Mouse (Mus musculus): Measurements from ENCODE around the gene Galnt10. TPM values are rescaled to one million over a fixed set of nuclear protein-coding genes. Genes with fewer than 3 reads are reported as not detected.
A peak's percentile ranks its signal among the peaks of the same experiment; 100 is the strongest.

The Galnt10 gene
- polyA plus RNA-seq, 1 experiment from 2014 or later: 31.4 TPM

GRCm38 (mm10) chr11:57770776-57771175 lies 125.5 kb downstream of the Galnt10 start:
- Histone ChIP-seq H3K27me3 (peaks cover 11% of the 10 kb centered on the region; the same call in 1 of the 2 replicates), H3K9me3 (no peaks in the 10 kb centered on the region), H3K4me1 (replicated peaks) (peaks cover 26% of the 10 kb centered on the region), H3K9ac (replicated peaks) (no peak overlapping the region), H3K27ac (no peak overlapping the region), H3K36me3 (peaks cover 42% of the 10 kb centered on the region), H3K4me2 (no peak overlapping the region), H3K4me3 (replicated peaks) (no peak overlapping the region)
- ATAC-seq (ENCODE audit: insufficient number of reproducible peaks, insufficient read depth, low FRiP score, low TSS enrichment, low read depth): no peak
- 88% methylated on average over 5 of the region's 5 CpGs for WGBS

- Histone ChIP-seq H3K27ac (no peak overlapping the region), H3K4me2 (no peak overlapping the region), H3K27me3 (peaks cover 15% of the 10 kb centered on the region; the same call in 1 of the 2 replicates), H3K9ac (replicated peaks) (no peak overlapping the region), H3K4me3 (replicated peaks) (no peak overlapping the region), H3K9me3 (no peaks in the 10 kb centered on the region), H3K36me3 (peaks cover 35% of the 10 kb centered on the region), H3K4me1 (replicated peaks) (peaks cover 23% of the 10 kb centered on the region)
- WGBS: 94% methylated on average over 8 of the region's 8 CpGs
- ATAC-seq (ENCODE audit: insufficient number of reproducible peaks, insufficient read depth, low FRiP score, low TSS enrichment, low read depth): no peak
Observed at GRCm38 (mm10) chr11:57771676-57772075, 126.4 kb downstream of the Galnt10 start.

GRCm38 (mm10) chr11:57773479-57773878 lies 128.2 kb downstream of the Galnt10 start:
- 17% methylated on average over 13 of the region's 13 CpGs for WGBS
- Histone ChIP-seq H3K4me1 (replicated peaks) (peaks cover 20% of the 10 kb centered on the region), H3K9me3 (no peaks in the 10 kb centered on the region), H3K27me3 (peaks cover 22% of the 10 kb centered on the region; the same call in 1 of the 2 replicates), H3K36me3 (peaks cover 28% of the 10 kb centered on the region), H3K27ac (no peak overlapping the region), H3K9ac (replicated peaks) (no peak overlapping the region), H3K4me2 (no peak overlapping the region), H3K4me3 (replicated peaks) (no peak overlapping the region)
- no peak for ATAC-seq (ENCODE audit: insufficient number of reproducible peaks, insufficient read depth, low FRiP score, low TSS enrichment, low read depth)

- H3K36me3 ChIP-seq: peaks cover 28% of the 10 kb centered on the region
- H3K9ac ChIP-seq (replicated peaks): no peak overlapping the region; the same call in 1 of the 2 replicates
- WGBS: 10% methylated on average over 4 of the region's 4 CpGs
- 0 out of 2 replicates have a peak, but pooled peaks cover 22% of the 10 kb centered on the region for H3K27me3 ChIP-seq
- H3K9me3 ChIP-seq: no peaks in the 10 kb centered on the region
- H3K4me1 ChIP-seq (replicated peaks): peaks cover 25% of the 10 kb centered on the region
- no peak overlapping the region for H3K27ac ChIP-seq
- no peak overlapping the region for H3K4me2 ChIP-seq
- H3K4me3 ChIP-seq (replicated peaks): no peak overlapping the region
- ATAC-seq (ENCODE audit: insufficient number of reproducible peaks, insufficient read depth, low FRiP score, low TSS enrichment, low read depth): no peak
Observed at GRCm38 (mm10) chr11:57773936-57774335, 128.7 kb downstream of the Galnt10 start.

- H3K27ac ChIP-seq: no peak overlapping the region
Observed at GRCm38 (mm10) chr11:57775868-57776267, 130.6 kb downstream of the Galnt10 start.

GRCm38 (mm10) chr11:57776546-57776945 lies 131.3 kb downstream of the Galnt10 start:
- H3K27ac ChIP-seq: no peak overlapping the region
- H3K4me2 ChIP-seq: no peak overlapping the region
- peaks cover 15% of the 10 kb centered on the region for H3K36me3 ChIP-seq
- WGBS: 94% methylated on average over 3 of the region's 3 CpGs
- peaks cover 38% of the 10 kb centered on the region for H3K4me1 ChIP-seq (replicated peaks)
- H3K27me3 ChIP-seq: peaks cover 24% of the 10 kb centered on the region; the same call in 1 of the 2 replicates
- no peak overlapping the region for H3K9ac ChIP-seq (replicated peaks)
- ATAC-seq (ENCODE audit: insufficient number of reproducible peaks, insufficient read depth, low FRiP score, low TSS enrichment, low read depth): no peak
- no peaks in the 10 kb centered on the region for H3K9me3 ChIP-seq
- H3K4me3 ChIP-seq (replicated peaks): no peak overlapping the region

More at GRCm38 (mm10) chr11:57775868-57776267, 130.6 kb downstream of the Galnt10 start:
- no peak for ATAC-seq (ENCODE audit: insufficient number of reproducible peaks, insufficient read depth, low FRiP score, low TSS enrichment, low read depth)
- WGBS: 71% methylated on average over 6 of the region's 6 CpGs
- Histone ChIP-seq H3K4me1 (replicated peaks) (peaks cover 38% of the 10 kb centered on the region), H3K36me3 (peaks cover 15% of the 10 kb centered on the region), H3K9ac (replicated peaks) (no peak overlapping the region), H3K27me3 (0 out of 2 replicates have a peak, but pooled peaks cover 22% of the 10 kb centered on the region), H3K9me3 (no peaks in the 10 kb centered on the region), H3K4me2 (no peak overlapping the region), H3K4me3 (replicated peaks) (no peak overlapping the region)

GRCm38 (mm10) chr11:57778349-57778748 lies 133.1 kb downstream of the Galnt10 start:
- H3K9me3 ChIP-seq: no peaks in the 10 kb centered on the region
- H3K36me3 ChIP-seq: peaks cover 15% of the 10 kb centered on the region; the same call in 1 of the 2 replicates
- H3K27ac ChIP-seq: 0 out of 2 replicates have a peak overlapping the region, but pooled peaks have one; percentile 18
- H3K9ac ChIP-seq (replicated peaks): no peak overlapping the region
- H3K4me1 ChIP-seq (replicated peaks): peaks cover 33% of the 10 kb centered on the region
- WGBS: 23% methylated on average over 5 of the region's 5 CpGs
- peak; percentile 44; the same call in 1 of the 2 replicates for ATAC-seq (ENCODE audit: insufficient number of reproducible peaks, insufficient read depth, low FRiP score, low TSS enrichment, low read depth)
- H3K4me2 ChIP-seq: no peak overlapping the region
- no peak overlapping the region for H3K4me3 ChIP-seq (replicated peaks)
- H3K27me3 ChIP-seq: peaks cover 28% of the 10 kb centered on the region; the same call in 1 of the 2 replicates

GRCm38 (mm10) chr11:57779824-57780223 lies 134.6 kb downstream of the Galnt10 start:
- Histone ChIP-seq H3K4me1 (replicated peaks) (peaks cover 23% of the 10 kb centered on the region), H3K27ac (peak overlapping the region; percentile 64; the same call in 1 of the 2 replicates), H3K27me3 (peaks cover 24% of the 10 kb centered on the region; the same call in 1 of the 2 replicates), H3K4me2 (no peak overlapping the region), H3K4me3 (replicated peaks) (no peak overlapping the region), H3K9me3 (no peaks in the 10 kb centered on the region), H3K36me3 (peaks cover 20% of the 10 kb centered on the region; the same call in 1 of the 2 replicates), H3K9ac (replicated peaks) (no peak overlapping the region)
- no peak for ATAC-seq (ENCODE audit: insufficient number of reproducible peaks, insufficient read depth, low FRiP score, low TSS enrichment, low read depth)
- WGBS: 13% methylated on average over 14 of the region's 14 CpGs

- H3K36me3 ChIP-seq: peaks cover 16% of the 10 kb centered on the region; the same call in 1 of the 2 replicates
- H3K4me3 ChIP-seq (replicated peaks): no peak overlapping the region
- no peaks in the 10 kb centered on the region for H3K9me3 ChIP-seq
- H3K4me2 ChIP-seq: no peak overlapping the region
- no peak overlapping the region for H3K9ac ChIP-seq (replicated peaks)
- peaks cover under 1% of the 10 kb centered on the region; the same call in 1 of the 2 replicates for H3K27me3 ChIP-seq
- 48% methylated on average over 18 of the region's 18 CpGs for WGBS
- 0 out of 2 replicates have a peak, but pooled peaks cover 9% of the 10 kb centered on the region for H3K4me1 ChIP-seq (replicated peaks)
- H3K27ac ChIP-seq: peak overlapping the region; percentile 7; the same call in 1 of the 2 replicates
- ATAC-seq (ENCODE audit: insufficient number of reproducible peaks, insufficient read depth, low FRiP score, low TSS enrichment, low read depth): no peak
Observed at GRCm38 (mm10) chr11:57786616-57787418, 141.6 kb downstream of the Galnt10 start.

- no peak overlapping the region for H3K9ac ChIP-seq (replicated peaks)
- 0 out of 2 replicates have a peak, but pooled peaks cover 9% of the 10 kb centered on the region for H3K4me1 ChIP-seq (replicated peaks)
- peaks cover 11% of the 10 kb centered on the region; the same call in 1 of the 2 replicates for H3K36me3 ChIP-seq
- WGBS: 39% methylated on average over 3 of the region's 3 CpGs
- H3K27me3 ChIP-seq: no peaks in the 10 kb centered on the region; the same call in 1 of the 2 replicates
- H3K9me3 ChIP-seq: no peaks in the 10 kb centered on the region
- no peak for ATAC-seq (ENCODE audit: insufficient number of reproducible peaks, insufficient read depth, low FRiP score, low TSS enrichment, low read depth)
- H3K4me2 ChIP-seq: no peak overlapping the region
- H3K4me3 ChIP-seq (replicated peaks): no peak overlapping the region
- H3K27ac ChIP-seq: no peak overlapping the region
Observed at GRCm38 (mm10) chr11:57787913-57788312, 142.7 kb downstream of the Galnt10 start.

GRCm38 (mm10) chr11:57790866-57791535 lies 145.8 kb downstream of the Galnt10 start:
- Histone ChIP-seq H3K4me2 (no peak overlapping the region; the same call in 1 of the 2 replicates), H3K36me3 (no peaks in the 10 kb centered on the region), H3K9ac (replicated peaks) (no peak overlapping the region), H3K27ac (no peak overlapping the region), H3K4me1 (replicated peaks) (0 out of 2 replicates have a peak, but pooled peaks cover 9% of the 10 kb centered on the region), H3K27me3 (peaks cover 4% of the 10 kb centered on the region; the same call in 1 of the 2 replicates), H3K9me3 (no peaks in the 10 kb centered on the region), H3K4me3 (replicated peaks) (no peak overlapping the region)
- WGBS: 34% methylated on average over 21 of the region's 21 CpGs
- no peak for ATAC-seq (ENCODE audit: insufficient number of reproducible peaks, insufficient read depth, low FRiP score, low TSS enrichment, low read depth)
